In the genomic region with DNA sequence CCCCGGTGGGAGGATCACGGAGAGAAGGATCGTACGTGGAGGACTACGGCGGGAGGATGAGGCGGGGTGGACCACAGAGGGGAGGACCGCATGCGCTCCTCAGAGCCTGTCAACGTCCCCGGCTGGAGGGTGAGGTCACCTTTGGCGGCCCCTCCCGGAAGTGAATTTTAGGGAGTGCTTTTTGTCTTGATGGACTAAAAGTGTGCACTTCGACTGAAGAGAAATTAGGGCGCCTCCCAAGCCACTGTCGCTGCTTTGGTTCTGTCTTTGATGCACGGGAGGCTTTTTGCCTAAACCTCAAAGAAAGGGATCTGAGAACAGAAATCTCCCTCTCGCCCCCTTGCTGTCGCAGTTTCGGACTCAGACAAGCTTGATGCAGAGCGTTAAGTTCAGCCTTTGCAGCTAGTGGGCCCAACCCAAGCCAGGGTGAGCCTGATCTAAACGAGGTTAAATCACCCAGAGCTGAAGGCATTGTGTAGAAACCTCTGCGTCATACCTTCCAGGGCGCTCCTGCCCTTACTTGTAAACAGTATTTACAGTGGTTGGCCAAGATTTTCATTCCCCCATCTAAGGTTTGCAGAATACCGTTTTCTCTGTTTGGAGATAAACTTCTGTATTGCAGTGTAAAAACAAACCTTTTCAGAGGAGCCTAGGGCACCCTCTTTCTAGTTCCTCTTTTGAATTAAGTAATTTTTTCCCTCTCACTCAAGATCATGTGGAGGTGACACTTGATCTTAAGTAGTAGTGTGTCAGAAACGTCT, we compare ENCODE assay signal across 1 mouse cellular context.
TF ChIP-seq lines count a peak whose summit lies in the region.

No protein-coding gene starts in this region.

TF ChIP-seq in CH12.LX, 34 proteins besides CTCF, POLR2A, EP300 and RAD21:
- peak; percentile 70 for TF ChIP-seq NRF1 (IDR thresholded peaks at IDR 0.05; ENCODE audit: low read depth, low read length)
- peak; percentile 8; the same call in 1 of the 2 replicates for TF ChIP-seq ELF1 (IDR thresholded peaks at IDR 0.05; ENCODE audit: low read depth, low read length)
- TF ChIP-seq MAX (IDR thresholded peaks at IDR 0.05; ENCODE audit: low read length), result no peak
- TF ChIP-seq ZKSCAN1 (IDR thresholded peaks at IDR 0.05; ENCODE audit: borderline replicate concordance, low read depth, low read length), result no peak
- TF ChIP-seq GABPA (IDR thresholded peaks at IDR 0.05; ENCODE audit: insufficient replicate concordance, low read depth, low read length), result no peak
- TF ChIP-seq JUN (IDR thresholded peaks at IDR 0.05; ENCODE audit: insufficient read depth, low read depth, low read length), result peak; percentile 39; the same call in 1 of the 2 replicates
- no peak for TF ChIP-seq ZNF384 (IDR thresholded peaks at IDR 0.05; ENCODE audit: low read depth, low read length)
- no peak for TF ChIP-seq CHD1 (IDR thresholded peaks at IDR 0.05; ENCODE audit: low read depth, low read length)
- TF ChIP-seq USF1 (IDR thresholded peaks at IDR 0.05; ENCODE audit: low read depth, low read length), result no peak
- TF ChIP-seq UBTF (IDR thresholded peaks at IDR 0.05; ENCODE audit: low read depth, low read length), result no peak
- TF ChIP-seq MYC (IDR thresholded peaks at IDR 0.05; ENCODE audit: low read depth, low read length), result peak; percentile 78; the same call in 1 of the 2 replicates
- no peak for TF ChIP-seq SMC3 (IDR thresholded peaks at IDR 0.05; ENCODE audit: low read depth, low read length)
- 0 out of 2 replicates have a peak, but pooled peaks have one; percentile 15 for TF ChIP-seq JUND (conservative IDR thresholded peaks at IDR 0.05; ENCODE audit: low read depth, low read length)
- TF ChIP-seq TBP (conservative IDR thresholded peaks at IDR 0.05; ENCODE audit: low read depth, low read length), result 0 out of 2 replicates have a peak, but pooled peaks have one; percentile 2
- peak; percentile 44; the same call in 1 of the 2 replicates for TF ChIP-seq HCFC1 (IDR thresholded peaks at IDR 0.05; ENCODE audit: low read depth, low read length)
- 0 out of 2 replicates have a peak, but pooled peaks have one; percentile 4 for TF ChIP-seq NELFE (IDR thresholded peaks at IDR 0.05; ENCODE audit: low read depth, low read length)
- peak; percentile 46; the same call in 1 of the 2 replicates for TF ChIP-seq MXI1 (IDR thresholded peaks at IDR 0.05; ENCODE audit: low read depth, low read length)
- TF ChIP-seq SIN3A (IDR thresholded peaks at IDR 0.05; ENCODE audit: low read length), result peak; percentile 82
- peak; percentile 63; the same call in 1 of the 2 replicates for TF ChIP-seq IRF4 (IDR thresholded peaks at IDR 0.05; ENCODE audit: low read depth, low read length)
- TF ChIP-seq CHD2 (IDR thresholded peaks at IDR 0.05; ENCODE audit: low read length), result no peak
- TF ChIP-seq BHLHE40 (IDR thresholded peaks at IDR 0.05; ENCODE audit: low read depth, low read length), result peak; percentile 78
- no peak for TF ChIP-seq POLR2AphosphoS2 (IDR thresholded peaks at IDR 0.05; ENCODE audit: low read depth, low read length)
- no peak; the same call in 1 of the 2 replicates for TF ChIP-seq ETS1 (conservative IDR thresholded peaks at IDR 0.05; ENCODE audit: low read depth, low read length)
TF ChIP-seq in CH12.LX: peak in this region for 12.
